Mouse (Mus musculus): ENCODE data around the gene Slc26a10. TPM values are rescaled to one million over a fixed set of nuclear protein-coding genes. Genes with fewer than 3 reads are reported as not detected.

Gene Slc26a10
- 1 to 10 TPM; 2.0 to 2.6 TPM for total RNA-seq (2021)
- long read RNA-seq, partial matches to known transcripts = 0 of 1 reads
- long read RNA-seq, other reads (novel, unspliced or antisense) = 1 of 1 reads

DNA sequence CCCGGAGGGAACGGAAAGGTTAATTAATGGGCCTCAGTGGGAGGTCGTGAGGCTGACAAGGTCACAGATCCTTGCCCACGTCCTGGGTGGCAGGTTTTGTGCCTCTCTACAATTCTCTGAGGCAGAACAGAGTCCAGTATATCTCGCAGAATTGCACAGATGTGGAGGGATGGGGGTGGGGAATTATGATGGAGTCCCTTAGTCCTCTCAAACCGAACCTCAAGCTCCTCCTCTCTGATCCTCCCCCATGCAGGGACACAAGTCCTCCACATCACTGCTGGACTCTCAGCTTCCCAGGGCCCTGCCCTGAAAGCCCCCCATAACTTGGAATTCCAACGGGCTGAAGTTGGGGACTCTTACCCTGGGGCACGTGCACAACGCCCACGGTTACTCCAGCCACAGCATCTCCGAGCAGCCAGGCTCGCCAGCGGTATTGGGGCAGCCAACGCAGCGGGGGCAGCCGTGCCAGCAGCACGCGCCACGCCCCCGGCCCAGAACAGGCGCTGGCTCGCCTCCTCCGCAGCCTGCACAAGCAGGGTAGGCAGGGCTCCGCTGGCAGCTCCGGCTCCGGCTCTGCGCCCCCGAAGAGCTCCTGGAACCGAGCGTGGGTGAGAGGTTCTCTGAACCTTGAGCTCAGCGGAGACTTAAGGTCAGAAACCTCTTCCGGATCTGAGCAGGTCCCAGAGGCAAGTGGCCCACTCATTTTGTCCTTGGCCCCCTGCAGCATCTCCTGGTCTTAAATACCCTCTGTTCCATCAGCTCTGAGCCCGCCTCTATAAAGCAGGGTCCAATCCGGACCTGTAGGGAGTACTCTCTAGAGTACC, at the start of gene Slc26a10:
TSS of gene Slc26a10 (minus strand) at position 775 of the 824 bp plus-strand sequence.
- peak in 1 of 2 experiments; percentile 64 for DNase-seq (ENCODE audit: low spot score in 2 of 2)

GRCm38 (mm10) chr10:127228897-127229296, 48.5 kb upstream of the Slc26a10 start:
- peak; percentile 42 to 50 for DNase-seq (ENCODE audit: low spot score in 2 of 2)

DNA sequence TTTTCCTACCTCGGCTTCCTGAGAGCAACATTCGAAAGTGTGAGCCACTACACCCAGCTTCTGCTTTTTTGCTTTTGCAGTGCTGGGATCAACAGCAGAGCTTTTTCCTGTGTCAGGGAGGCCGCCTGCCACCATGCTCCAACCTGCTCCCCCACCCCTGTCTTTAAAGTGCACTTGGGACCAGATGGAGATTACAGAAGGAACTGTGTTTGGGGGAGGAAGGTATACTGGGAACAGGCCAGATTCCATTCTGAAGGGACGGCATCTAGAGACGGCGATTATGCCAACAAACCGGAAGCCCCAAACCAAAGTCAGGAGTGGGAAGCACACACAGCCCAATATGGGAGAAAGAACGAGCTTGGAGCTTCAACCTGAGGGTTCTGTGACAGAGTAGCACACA, 46.7 kb upstream of the Slc26a10 start:
- no peak for DNase-seq (ENCODE audit: low spot score in 2 of 2)

- no peak for DNase-seq (ENCODE audit: low spot score in 2 of 2)
Measured at GRCm38 (mm10) chr10:127226318-127226895, 46.0 kb upstream of the Slc26a10 start.

- DNase-seq (ENCODE audit: low spot score in 2 of 2) = no peak
Measured at GRCm38 (mm10) chr10:127225732-127226131, 45.3 kb upstream of the Slc26a10 start.

GRCm38 (mm10) chr10:127225213-127225612, 44.8 kb upstream of the Slc26a10 start:
- DNase-seq (ENCODE audit: low spot score in 2 of 2) = no peak

DNA sequence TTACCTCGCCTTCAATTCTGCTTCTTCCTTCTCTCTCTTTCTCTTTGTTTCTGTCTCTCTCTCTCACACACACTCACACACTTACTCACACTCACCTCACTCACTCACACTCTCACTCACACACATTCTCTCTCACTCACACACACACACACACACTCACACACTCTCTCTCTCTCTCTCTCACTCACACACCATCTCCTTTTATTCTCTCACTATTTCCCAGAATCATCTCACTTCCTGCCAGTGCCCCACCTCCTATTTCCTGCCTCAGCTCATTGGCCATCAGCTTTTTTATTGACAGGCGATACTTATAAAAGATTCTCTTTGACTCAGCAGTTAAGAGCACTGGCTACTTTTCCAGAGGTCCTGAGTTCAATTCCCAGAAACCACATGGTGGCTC, 37.9 kb upstream of the Slc26a10 start:
- DNase-seq (ENCODE audit: low spot score in 2 of 2) = no peak

GRCm38 (mm10) chr10:127217177-127217576, 36.7 kb upstream of the Slc26a10 start:
- no peak for DNase-seq (ENCODE audit: low spot score in 2 of 2)

DNA sequence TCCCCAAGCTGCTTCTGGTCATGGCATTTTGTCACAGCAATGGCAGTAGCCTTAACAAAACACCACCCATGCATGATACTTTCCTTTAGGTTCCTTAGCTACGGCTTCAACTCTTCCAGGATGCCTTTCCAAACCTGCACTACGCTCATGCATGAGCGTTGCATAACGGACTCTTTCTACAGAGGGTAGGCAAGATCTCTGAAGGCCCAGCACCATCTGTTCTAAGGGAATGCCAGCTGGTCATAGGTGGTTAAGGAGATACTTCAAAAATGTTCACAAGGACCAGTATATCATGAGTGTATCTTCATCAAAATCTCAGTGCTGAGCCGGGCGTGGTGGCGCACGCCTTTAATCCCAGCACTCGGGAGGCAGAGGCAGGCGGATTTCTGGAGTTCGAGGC, 36.0 kb upstream of the Slc26a10 start:
- no peak for DNase-seq (ENCODE audit: low spot score in 2 of 2)

- DNase-seq (ENCODE audit: low spot score in 2 of 2) = no peak
Measured at GRCm38 (mm10) chr10:127214422-127214803, 34.0 kb upstream of the Slc26a10 start.

DNA sequence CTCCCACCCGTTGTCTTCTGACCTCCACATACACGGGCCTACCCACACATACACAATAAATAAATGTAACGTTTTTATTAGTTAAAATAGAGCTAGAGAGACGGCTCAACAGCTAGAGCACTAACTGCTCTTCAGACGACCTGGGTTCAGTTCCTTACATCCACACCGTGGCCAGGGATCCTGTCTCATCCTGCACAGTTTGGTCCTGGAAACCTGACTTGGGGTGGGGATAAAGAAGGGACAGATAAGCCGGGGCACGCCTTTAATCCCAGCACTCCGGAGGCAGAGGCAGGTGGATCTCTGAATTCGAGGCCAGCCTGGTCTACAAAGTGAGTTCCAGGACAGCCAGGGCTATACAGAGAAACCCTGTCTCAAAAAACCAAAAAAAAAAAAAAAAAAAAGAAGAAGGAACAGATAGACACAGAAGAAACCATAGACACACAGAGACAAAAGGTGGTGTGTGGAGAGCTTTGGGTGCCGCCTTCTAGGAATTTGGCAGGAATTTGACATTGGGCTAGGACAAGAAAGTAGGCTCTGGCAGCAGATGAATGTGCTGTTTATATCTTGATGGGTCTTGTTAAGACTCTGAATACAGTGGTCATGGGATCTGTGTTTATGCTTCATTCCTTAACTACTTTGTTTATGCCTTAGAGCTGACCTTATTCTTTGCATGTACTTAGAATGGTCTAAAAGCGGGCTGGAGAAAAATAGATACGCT, 33.4 kb upstream of the Slc26a10 start:
- DNase-seq (ENCODE audit: low spot score in 2 of 2) = no peak

DNA sequence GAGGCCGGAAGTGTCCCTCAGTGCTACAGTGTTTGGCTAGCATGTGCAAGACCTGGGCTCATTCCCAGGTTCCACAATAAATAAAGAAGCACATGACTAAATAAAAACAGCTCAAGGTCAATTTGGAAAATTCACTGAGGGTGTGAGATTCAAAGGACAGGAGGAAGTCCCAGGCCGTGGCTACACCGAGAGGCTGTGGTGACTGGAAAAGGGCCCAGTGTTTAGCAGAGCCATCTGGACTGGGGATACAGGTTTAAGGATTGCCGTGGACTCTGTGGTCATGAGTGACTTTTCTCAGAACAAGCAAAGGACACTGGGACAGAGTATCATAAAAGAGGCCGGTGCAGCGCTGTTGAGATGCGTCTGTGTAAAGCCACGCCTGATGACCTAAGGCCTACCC, 32.8 kb upstream of the Slc26a10 start:
- no peak for DNase-seq (ENCODE audit: low spot score in 2 of 2)

DNA sequence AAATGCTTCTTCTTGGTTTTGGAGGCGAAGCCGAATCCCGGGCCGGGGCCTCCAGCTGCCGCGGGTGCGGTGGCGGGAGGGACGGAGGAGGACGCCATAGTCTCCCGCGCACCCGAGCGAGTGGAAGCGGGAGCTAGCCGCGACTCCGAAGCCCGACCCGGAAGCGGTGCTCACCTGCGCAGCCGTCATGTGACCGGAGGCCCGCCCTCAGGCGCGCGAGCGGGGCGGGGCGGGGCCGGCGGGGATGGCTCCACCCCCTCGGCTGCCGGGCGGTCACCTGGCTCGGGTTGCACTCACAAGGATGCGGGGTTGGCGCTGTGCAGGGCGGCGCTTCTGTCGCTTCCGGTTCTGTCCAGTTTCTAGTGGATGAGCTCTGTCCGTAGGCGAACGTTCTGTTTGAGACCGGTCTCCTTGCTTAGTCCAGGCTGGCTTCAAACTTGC, 31.0 kb upstream of the Slc26a10 start, which contains the start of gene Pip4k2c:
TSS of gene Pip4k2c (minus strand) at position 172 of the 441 bp plus-strand sequence.
- DNase-seq (ENCODE audit: low spot score in 2 of 2) = peak; percentile 77 to 90

DNA sequence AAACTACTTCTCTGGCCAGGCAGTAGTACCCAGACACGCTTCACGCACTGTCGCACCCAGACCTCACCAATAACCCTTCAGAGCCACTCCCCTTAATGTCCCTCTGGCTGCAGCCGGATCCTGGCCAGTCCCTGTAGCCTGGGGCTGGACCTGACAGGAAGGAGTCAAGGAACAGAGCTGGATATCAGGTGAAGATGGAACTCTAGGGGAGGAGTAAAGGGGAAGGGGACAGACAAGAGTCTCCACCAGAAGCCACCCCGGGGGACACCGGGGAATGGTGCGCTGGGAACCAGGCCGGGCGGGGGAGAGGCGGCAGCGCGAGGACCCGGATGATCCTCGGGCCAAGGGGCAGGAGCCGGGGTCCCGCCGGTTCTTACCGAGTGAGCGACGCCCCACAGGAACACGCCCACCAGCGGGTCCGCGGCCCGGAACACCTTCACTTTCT, 30.5 kb upstream of the Slc26a10 start:
- no peak for DNase-seq (ENCODE audit: low spot score in 2 of 2)

DNA sequence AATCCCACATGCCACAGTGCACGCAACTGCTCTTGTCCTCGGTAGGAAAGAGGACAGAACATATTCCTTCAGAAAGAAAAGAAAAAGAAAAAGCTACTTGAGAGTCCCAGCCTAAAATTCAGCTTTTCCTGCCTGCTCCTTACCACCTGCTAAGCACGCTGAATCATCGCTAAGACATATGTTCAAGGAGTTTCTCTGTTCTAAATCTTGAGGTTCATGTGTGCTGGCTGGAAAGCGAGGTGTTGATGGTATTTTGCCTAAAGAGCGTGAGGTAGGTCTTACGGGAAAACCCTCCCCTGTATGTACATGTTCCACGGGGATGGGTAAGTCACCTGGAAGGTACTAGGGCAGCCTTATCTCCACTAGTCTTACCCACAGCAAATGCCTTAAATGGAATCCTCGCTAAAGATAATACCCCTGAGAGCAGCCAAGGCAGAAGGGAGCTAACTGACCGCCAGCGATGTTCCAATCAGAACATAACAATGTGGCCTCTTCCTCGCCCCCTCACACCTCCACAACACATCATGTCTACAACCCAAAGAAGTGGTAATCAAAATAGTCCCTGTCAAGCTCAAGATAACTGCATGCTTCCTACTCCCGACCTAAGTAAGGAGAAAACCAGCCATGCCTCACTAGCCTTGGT, 29.6 kb upstream of the Slc26a10 start:
- DNase-seq (ENCODE audit: low spot score in 2 of 2) = no peak

GRCm38 (mm10) chr10:127208921-127209320, 28.5 kb upstream of the Slc26a10 start:
- no peak for DNase-seq (ENCODE audit: low spot score in 2 of 2)

DNA sequence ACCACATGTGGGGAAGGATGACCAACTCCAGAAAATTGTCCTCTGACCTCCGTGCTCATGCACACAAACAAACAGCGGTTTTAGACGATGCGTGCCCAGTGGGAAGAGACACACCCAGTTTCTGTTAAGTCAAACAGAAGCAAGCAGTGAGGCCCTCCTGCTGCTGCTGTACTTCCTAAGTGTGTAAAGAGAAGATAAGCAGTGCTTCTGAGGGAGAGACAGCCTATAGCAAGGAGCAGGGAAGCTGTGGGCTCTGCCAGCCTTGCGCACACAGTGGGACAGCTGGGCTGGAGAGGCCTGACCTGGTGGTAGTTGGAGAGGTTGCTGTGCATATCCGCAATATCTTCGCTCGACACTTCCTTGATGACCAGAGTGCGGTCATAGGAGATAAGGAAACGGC, 24.9 kb upstream of the Slc26a10 start:
- DNase-seq (ENCODE audit: low spot score in 2 of 2) = no peak

DNA sequence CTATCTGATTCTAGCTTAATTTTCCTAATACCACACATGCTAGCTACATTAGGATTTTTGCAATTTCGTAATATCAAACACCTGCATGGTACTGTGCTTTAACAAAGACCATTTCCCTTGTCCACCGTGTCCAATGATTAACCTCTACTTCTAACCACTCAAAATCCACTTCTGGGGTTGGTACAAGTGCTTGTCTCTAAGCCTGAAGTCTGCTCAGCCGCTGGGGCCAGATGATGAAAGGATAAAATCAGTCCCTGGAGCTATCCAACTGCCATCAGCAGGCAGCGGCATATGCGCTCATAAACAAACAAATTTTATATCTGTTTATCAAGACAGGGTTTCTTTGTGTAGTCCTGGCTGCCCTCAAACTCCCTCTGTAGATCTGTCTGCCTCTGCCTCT, 24.1 kb upstream of the Slc26a10 start:
- no peak for DNase-seq (ENCODE audit: low spot score in 2 of 2)

GRCm38 (mm10) chr10:127203106-127203505, 22.7 kb upstream of the Slc26a10 start:
- DNase-seq (ENCODE audit: low spot score in 2 of 2) = no peak

DNA sequence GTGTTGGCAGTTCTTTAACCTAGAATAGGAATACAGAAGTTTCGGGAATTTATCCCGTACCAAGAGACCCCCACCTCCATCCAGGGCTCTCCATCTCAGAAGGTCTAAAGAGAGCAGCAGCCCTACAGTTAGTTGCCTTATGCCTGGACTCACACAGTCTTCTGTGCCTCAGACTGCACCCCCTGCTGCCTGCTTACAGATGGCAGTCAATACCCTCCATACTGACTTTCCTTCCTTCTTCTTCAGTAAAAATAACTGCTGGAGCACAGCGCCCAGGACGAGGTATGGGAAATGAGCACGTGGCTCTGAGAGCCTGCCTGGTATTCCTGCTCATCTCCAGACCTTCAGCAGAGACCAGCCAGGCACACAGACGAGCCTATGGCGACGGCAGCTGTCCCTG, 19.8 kb upstream of the Slc26a10 start:
- DNase-seq (ENCODE audit: low spot score in 2 of 2) = no peak

GRCm38 (mm10) chr10:127199474-127199873, 19.0 kb upstream of the Slc26a10 start:
- DNase-seq (ENCODE audit: low spot score in 2 of 2) = no peak

Measured in layer of hippocampus, postnatal 10 days (tissue).